Mouse (Mus musculus) limb, embryonic 10.5 days (tissue): ENCODE results near the gene H2-Q10. TPM values are rescaled to one million over a fixed set of nuclear protein-coding genes. Genes with fewer than 3 reads are reported as not detected.
"Not testable (repeated sequence)": the region's sequence is repeated elsewhere in the genome, so short reads cannot be mapped to it uniquely, and the experiment has no call there.

ENCODE experiments used
- DNase-seq: peaks from one replicate; pipeline ENCODE4 v3.0.0-alpha.2; 2017; ENCODE audit warnings: low spot score
- H3K27ac ChIP-seq: fragments of 300-500 bp; sonication (generic); 2 replicates; pipeline ENCODE4 v1.5.1; 2016; ENCODE audit warnings: mild to moderate bottlenecking
- H3K27me3 ChIP-seq: fragments of 300-500 bp; sonication (generic); 2 replicates; pipeline ENCODE4 v1.6.1; 2016; ENCODE audit warnings: low read depth, mild to moderate bottlenecking; ENCODE audit not compliant: poor library complexity, severe bottlenecking
- H3K36me3 ChIP-seq: fragments of 300-500 bp; sonication (generic); 2 replicates; pipeline ENCODE4 v1.6.1; 2016; ENCODE audit warnings: mild to moderate bottlenecking, moderate library complexity
- H3K4me1 ChIP-seq: fragments of 300-500 bp; sonication (generic); 2 replicates; pipeline ENCODE4 v1.6.1; 2016
- H3K4me3 ChIP-seq: fragments of 300-500 bp; sonication (generic); 2 replicates; pipeline ENCODE4 v1.5.1; 2016; ENCODE audit warnings: mild to moderate bottlenecking, moderate library complexity
- H3K9me3 ChIP-seq: fragments of 300-500 bp; sonication (generic); replicated peaks from 2 replicates; pipeline ENCODE4 v1.6.1; 2016; ENCODE audit warnings: mild to moderate bottlenecking
- WGBS: fragments of 180-500 bp; shearing (Covaris S2); methylation state at CpG from one replicate; pipeline ENCODE4 v1.1.7; 2016; 5-methylcytosine and 5-hydroxymethylcytosine counted together
- polyA plus RNA-seq: library from polyadenylated mRNA; unstranded; fragments of >200 nt; fragmentation: Nextera tagmentation; extraction: Ambion mirVana; gene quantifications from 2 replicates; pipeline ENCODE4 v1.2.1, GENCODE M21; 2016

Gene H2-Q10
- polyA plus RNA-seq, 1 experiment from 2014 or later = 0.53 TPM

- no peak overlapping the region for H3K27ac ChIP-seq
- H3K9me3 ChIP-seq = no peaks in the 10 kb centered on the region
- H3K36me3 ChIP-seq = no peaks in the 10 kb centered on the region
- WGBS = 42% methylated on average over 4 of the region's 4 CpGs
- no peaks in the 10 kb centered on the region for H3K4me1 ChIP-seq
- H3K4me3 ChIP-seq = no peak overlapping the region
- no peak for DNase-seq
- no peaks in the 10 kb centered on the region for H3K27me3 ChIP-seq
Observed at GRCm38 (mm10) chr17:35485702-35486101, 15.8 kb downstream of the H2-Q10 start.

- DNase-seq = no peak
- 52% methylated on average over 10 of the region's 10 CpGs for WGBS
- H3K27me3 ChIP-seq = no peaks in the 10 kb centered on the region
Observed at GRCm38 (mm10) chr17:35486726-35487125, 16.8 kb downstream of the H2-Q10 start.

GRCm38 (mm10) chr17:35488041-35488440 lies 18.2 kb downstream of the H2-Q10 start:
- no peak for DNase-seq
- 96% methylated on average over 2 of the region's 2 CpGs for WGBS

More at GRCm38 (mm10) chr17:35486726-35487125, 16.8 kb downstream of the H2-Q10 start:
- no peaks in the 10 kb centered on the region for H3K9me3 ChIP-seq
- H3K27ac ChIP-seq = no peak overlapping the region
- no peaks in the 10 kb centered on the region for H3K4me1 ChIP-seq
- H3K4me3 ChIP-seq = no peak overlapping the region
- no peaks in the 10 kb centered on the region for H3K36me3 ChIP-seq

GRCm38 (mm10) chr17:35490320-35490719 lies 20.4 kb downstream of the H2-Q10 start:
- H3K27ac ChIP-seq = no peak overlapping the region
- H3K4me3 ChIP-seq = no peak overlapping the region
- H3K9me3 ChIP-seq = no peaks in the 10 kb centered on the region
- DNase-seq = no peak
- H3K4me1 ChIP-seq = no peaks in the 10 kb centered on the region
- no peaks in the 10 kb centered on the region for H3K36me3 ChIP-seq
- no peaks in the 10 kb centered on the region for H3K27me3 ChIP-seq
- WGBS = 80% methylated on average over 5 of the region's 5 CpGs

More at GRCm38 (mm10) chr17:35488041-35488440, 18.2 kb downstream of the H2-Q10 start:
- no peaks in the 10 kb centered on the region for H3K36me3 ChIP-seq
- no peak overlapping the region for H3K27ac ChIP-seq
- H3K9me3 ChIP-seq = no peaks in the 10 kb centered on the region
- H3K4me1 ChIP-seq = no peaks in the 10 kb centered on the region
- H3K4me3 ChIP-seq = no peak overlapping the region
- no peaks in the 10 kb centered on the region for H3K27me3 ChIP-seq

- Histone ChIP-seq H3K36me3 (no peaks in the 10 kb centered on the region), H3K9me3 (no peaks in the 10 kb centered on the region), H3K4me1 (peaks cover 3% of the 10 kb centered on the region), H3K27ac (no peak overlapping the region), H3K4me3 (no peak overlapping the region), H3K27me3 (no peaks in the 10 kb centered on the region)
- DNase-seq = no peak
- 94% methylated on average over 7 of the region's 7 CpGs for WGBS
Observed at GRCm38 (mm10) chr17:35497124-35497523, 27.2 kb downstream of the H2-Q10 start.

GRCm38 (mm10) chr17:35502226-35502625 lies 32.3 kb downstream of the H2-Q10 start:
- Histone ChIP-seq H3K27ac (peak overlapping the region; percentile 81), H3K36me3 (no peaks in the 10 kb centered on the region), H3K9me3 (no peaks in the 10 kb centered on the region), H3K4me3 (0 out of 2 replicates have a peak overlapping the region, but pooled peaks have one; percentile 6), H3K4me1 (peaks cover 28% of the 10 kb centered on the region), H3K27me3 (peaks cover 35% of the 10 kb centered on the region)
- DNase-seq = peak; percentile 64
- WGBS = 5% methylated on average over 6 of the region's 6 CpGs

GRCm38 (mm10) chr17:35502762-35503161 lies 32.9 kb downstream of the H2-Q10 start:
- DNase-seq = no peak
- Histone ChIP-seq H3K27ac (peak overlapping the region; percentile 81), H3K4me1 (peaks cover 28% of the 10 kb centered on the region), H3K9me3 (no peaks in the 10 kb centered on the region), H3K36me3 (no peaks in the 10 kb centered on the region), H3K27me3 (peaks cover 40% of the 10 kb centered on the region), H3K4me3 (no peak overlapping the region)
- 48% methylated on average over 5 of the region's 5 CpGs for WGBS

- WGBS = 27% methylated on average over 5 of the region's 5 CpGs
Observed at GRCm38 (mm10) chr17:35503849-35504248, 34.0 kb downstream of the H2-Q10 start.

GRCm38 (mm10) chr17:35504628-35505481 lies 35.0 kb downstream of the H2-Q10 start:
- H3K4me1 ChIP-seq = peaks cover 28% of the 10 kb centered on the region
- peaks cover 53% of the 10 kb centered on the region for H3K27me3 ChIP-seq
- 0 out of 2 replicates have a peak overlapping the region, but pooled peaks have one; percentile 8 for H3K27ac ChIP-seq
- no peaks in the 10 kb centered on the region for H3K9me3 ChIP-seq
- no peaks in the 10 kb centered on the region for H3K36me3 ChIP-seq
- 28% methylated on average over 8 of the region's 8 CpGs for WGBS
- DNase-seq = no peak
- H3K4me3 ChIP-seq = no peak overlapping the region

More at GRCm38 (mm10) chr17:35503849-35504248, 34.0 kb downstream of the H2-Q10 start:
- H3K4me3 ChIP-seq = no peak overlapping the region
- DNase-seq = no peak
- H3K27me3 ChIP-seq = peaks cover 50% of the 10 kb centered on the region
- no peaks in the 10 kb centered on the region for H3K36me3 ChIP-seq
- H3K9me3 ChIP-seq = no peaks in the 10 kb centered on the region
- peaks cover 28% of the 10 kb centered on the region for H3K4me1 ChIP-seq
- no peak overlapping the region for H3K27ac ChIP-seq

GRCm38 (mm10) chr17:35505776-35506175 lies 35.9 kb downstream of the H2-Q10 start, which contains the start of gene Pou5f1:
Gene Pou5f1 (plus strand): TSS chr17:35506018.
- H3K27me3 ChIP-seq = peaks cover 53% of the 10 kb centered on the region
- H3K9me3 ChIP-seq = no peaks in the 10 kb centered on the region
- no peak for DNase-seq
- H3K36me3 ChIP-seq = no peaks in the 10 kb centered on the region
- peaks cover 28% of the 10 kb centered on the region for H3K4me1 ChIP-seq
- no peak within 1 kb of the TSS for H3K27ac ChIP-seq
- WGBS = 36% methylated on average over 13 of the region's 13 CpGs
- H3K4me3 ChIP-seq = no peak within 1 kb of the TSS

- peaks cover 53% of the 10 kb centered on the region for H3K27me3 ChIP-seq
- 11% methylated on average over 10 of the region's 10 CpGs for WGBS
- no peak overlapping the region for H3K4me3 ChIP-seq
- H3K27ac ChIP-seq = no peak overlapping the region
- peaks cover 27% of the 10 kb centered on the region for H3K4me1 ChIP-seq
- H3K36me3 ChIP-seq = no peaks in the 10 kb centered on the region
- no peaks in the 10 kb centered on the region for H3K9me3 ChIP-seq
- DNase-seq = no peak
Observed at GRCm38 (mm10) chr17:35506881-35507280, 37.0 kb downstream of the H2-Q10 start.

- H3K36me3 ChIP-seq = peaks cover 6% of the 10 kb centered on the region; the same call in 1 of the 2 replicates
- H3K27ac ChIP-seq = no peak overlapping the region
- H3K4me1 ChIP-seq = peaks cover 19% of the 10 kb centered on the region
- H3K27me3 ChIP-seq = peaks cover 53% of the 10 kb centered on the region
- H3K9me3 ChIP-seq = no peaks in the 10 kb centered on the region
- H3K4me3 ChIP-seq = no peak overlapping the region
- WGBS = 23% methylated on average over 13 of the region's 13 CpGs
- DNase-seq = no peak
Observed at GRCm38 (mm10) chr17:35507556-35508260, 37.8 kb downstream of the H2-Q10 start.

GRCm38 (mm10) chr17:35508279-35508678 lies 38.4 kb downstream of the H2-Q10 start:
- Histone ChIP-seq H3K4me1 (peaks cover 17% of the 10 kb centered on the region), H3K27me3 (peaks cover 53% of the 10 kb centered on the region)
- not testable (repeated sequence) for H3K9me3 ChIP-seq, H3K36me3 ChIP-seq, H3K4me3 ChIP-seq, DNase-seq, H3K27ac ChIP-seq
- 59% methylated on average over 5 of the region's 5 CpGs for WGBS
